Mouse (Mus musculus) lung, adult 2 months (tissue): ENCODE measurements at regions not wholly inside any gene's neighbourhood (a gene's known extent, or its start where the extent isn't known, plus 50 kb on each side); places are given as distances from the start of the nearest gene placed in this dataset.
A peak's percentile ranks its signal among the peaks of the same experiment; 100 is the strongest.

Experiments used
- DNase-seq: peaks from one replicate; pipeline ENCODE4 v3.0.0; 2022
- H3K4me1 ChIP-seq: fragments of 200-500 bp; 2 replicates; pipeline ENCODE4 v1.6.1; 2011; ENCODE audit warnings: low read length; ENCODE audit not compliant: control insufficient read depth, insufficient read depth
- H3K4me3 ChIP-seq: fragments of 200-500 bp; replicated peaks from 2 replicates; pipeline ENCODE3; 2011; ENCODE audit warnings: low read depth, mild to moderate bottlenecking, control low read depth, low read length; ENCODE audit errors: extremely low read depth
- CTCF ChIP-seq: fragments of 200-500 bp; IDR thresholded peaks from 2 replicates; pipeline ENCODE4 v1.5.1; 2011; ENCODE audit warnings: mild to moderate bottlenecking, low read length, control low read depth; ENCODE audit not compliant: insufficient read depth
- POLR2A ChIP-seq: fragments of 200-500 bp; IDR thresholded peaks from 2 replicates; pipeline ENCODE4 v1.6.1; 2011; ENCODE audit warnings: low read depth, mild to moderate bottlenecking, control low read depth, low read length, borderline replicate concordance; ENCODE audit errors: extremely low read depth
- WGBS: fragments of 180-500 bp; shearing (Covaris S2); methylation state at CpG from one replicate; pipeline ENCODE4 v1.1.7; 2018; 5-methylcytosine and 5-hydroxymethylcytosine counted together

- WGBS, result 80% methylated on average over 7 of the region's 7 CpGs
- H3K4me3 ChIP-seq, result no peak overlapping the region
- peaks cover 3% of the 10 kb centered on the region for H3K4me1 ChIP-seq
- no peak for TF ChIP-seq CTCF
- TF ChIP-seq POLR2A, result no peak
- DNase-seq, result no peak
These were observed 257.0 kb upstream of the 1700056E22Rik start for GRCm38 (mm10) chr1:184291129-184291528.

- TF ChIP-seq POLR2A (no peak), CTCF (no peak)
- H3K4me1 ChIP-seq, result peaks cover 3% of the 10 kb centered on the region
- peak; percentile 38 for DNase-seq
- H3K4me3 ChIP-seq, result no peak overlapping the region
- WGBS, result 27% methylated on average over 7 of the region's 7 CpGs
These were observed 255.8 kb upstream of the 1700056E22Rik start for GRCm38 (mm10) chr1:184289733-184290416.

- H3K4me3 ChIP-seq, result no peak overlapping the region
- H3K4me1 ChIP-seq, result peaks cover 10% of the 10 kb centered on the region
- WGBS, result 44% methylated on average over 5 of the region's 5 CpGs
- no peak for DNase-seq
- TF ChIP-seq POLR2A (no peak), CTCF (no peak)
These were observed 247.7 kb upstream of the 1700056E22Rik start for GRCm38 (mm10) chr1:184281768-184282167.

- WGBS, result 38% methylated on average over 10 of the region's 10 CpGs
- TF ChIP-seq POLR2A (no peak), CTCF (no peak)
- Histone ChIP-seq H3K4me1 (peaks cover 12% of the 10 kb centered on the region), H3K4me3 (no peak overlapping the region)
- DNase-seq, result no peak
These were observed 245.2 kb upstream of the 1700056E22Rik start for GRCm38 (mm10) chr1:184279263-184279662.

- H3K4me3 ChIP-seq, result no peak overlapping the region
- no peak for DNase-seq
- 10% methylated on average over 2 of the region's 2 CpGs for WGBS
- peaks cover 12% of the 10 kb centered on the region for H3K4me1 ChIP-seq
- TF ChIP-seq POLR2A (no peak), CTCF (no peak)
These were observed 242.9 kb upstream of the 1700056E22Rik start for GRCm38 (mm10) chr1:184277001-184277400.

GRCm38 (mm10) chr1:184275877-184276276 is 241.8 kb upstream of the 1700056E22Rik start:
- H3K4me3 ChIP-seq, result no peak overlapping the region
- peaks cover 12% of the 10 kb centered on the region for H3K4me1 ChIP-seq
- WGBS, result 39% methylated on average over 9 of the region's 9 CpGs
- no peak for TF ChIP-seq POLR2A
- no peak for TF ChIP-seq CTCF
- no peak for DNase-seq

- TF ChIP-seq CTCF (no peak), POLR2A (no peak)
- 91% methylated on average over 3 of the region's 3 CpGs for WGBS
- H3K4me1 ChIP-seq, result peaks cover 12% of the 10 kb centered on the region
- H3K4me3 ChIP-seq, result no peak overlapping the region
- DNase-seq, result no peak
These were observed 241.3 kb upstream of the 1700056E22Rik start for GRCm38 (mm10) chr1:184275396-184275795.

- 46% methylated on average over 6 of the region's 6 CpGs for WGBS
- no peak for TF ChIP-seq CTCF
- no peak for TF ChIP-seq POLR2A
- H3K4me3 ChIP-seq, result no peak overlapping the region
- DNase-seq, result no peak
- peaks cover 12% of the 10 kb centered on the region for H3K4me1 ChIP-seq
These were observed 240.6 kb upstream of the 1700056E22Rik start for GRCm38 (mm10) chr1:184274704-184275103.

GRCm38 (mm10) chr1:184273722-184274121 is 239.6 kb upstream of the 1700056E22Rik start:
- no peak for DNase-seq
- no peak for TF ChIP-seq POLR2A
- peak; percentile 25; the same call in 1 of the 2 replicates for TF ChIP-seq CTCF
- 82% methylated on average over 1 of the region's 1 CpGs for WGBS
- no peak overlapping the region for H3K4me3 ChIP-seq
- peaks cover 10% of the 10 kb centered on the region for H3K4me1 ChIP-seq

GRCm38 (mm10) chr1:184271254-184271653 is 237.2 kb upstream of the 1700056E22Rik start:
- no peak for TF ChIP-seq CTCF
- TF ChIP-seq POLR2A, result no peak

GRCm38 (mm10) chr1:184266051-184266450 is 231.9 kb upstream of the 1700056E22Rik start:
- peak; percentile 90 for TF ChIP-seq CTCF
- TF ChIP-seq POLR2A, result no peak
- DNase-seq, result peak; percentile 54
- 10% methylated on average over 8 of the region's 8 CpGs for WGBS

More at GRCm38 (mm10) chr1:184271254-184271653, 237.2 kb upstream of the 1700056E22Rik start:
- Histone ChIP-seq H3K4me3 (no peak overlapping the region), H3K4me1 (peaks cover 2% of the 10 kb centered on the region; the same call in 1 of the 2 replicates)
- no peak for DNase-seq
- 84% methylated on average over 8 of the region's 8 CpGs for WGBS

More at GRCm38 (mm10) chr1:184266051-184266450, 231.9 kb upstream of the 1700056E22Rik start:
- Histone ChIP-seq H3K4me1 (no peaks in the 10 kb centered on the region), H3K4me3 (no peak overlapping the region)
